Mouse (Mus musculus) erythroblast, embryonic 14.5 days (primary cell): ENCODE data around the gene Iars.

ENCODE experiments used
- GATA1 ChIP-seq: IDR thresholded peaks from 2 replicates; pipeline ENCODE4 v1.6.1; 2012; ENCODE audit warnings: low read length, inconsistent platforms, mixed read lengths
- TAL1 ChIP-seq: IDR thresholded peaks from 3 replicates; pipeline ENCODE4 v1.6.1; 2012; ENCODE audit warnings: low read length, inconsistent platforms, mixed read lengths

DNA sequence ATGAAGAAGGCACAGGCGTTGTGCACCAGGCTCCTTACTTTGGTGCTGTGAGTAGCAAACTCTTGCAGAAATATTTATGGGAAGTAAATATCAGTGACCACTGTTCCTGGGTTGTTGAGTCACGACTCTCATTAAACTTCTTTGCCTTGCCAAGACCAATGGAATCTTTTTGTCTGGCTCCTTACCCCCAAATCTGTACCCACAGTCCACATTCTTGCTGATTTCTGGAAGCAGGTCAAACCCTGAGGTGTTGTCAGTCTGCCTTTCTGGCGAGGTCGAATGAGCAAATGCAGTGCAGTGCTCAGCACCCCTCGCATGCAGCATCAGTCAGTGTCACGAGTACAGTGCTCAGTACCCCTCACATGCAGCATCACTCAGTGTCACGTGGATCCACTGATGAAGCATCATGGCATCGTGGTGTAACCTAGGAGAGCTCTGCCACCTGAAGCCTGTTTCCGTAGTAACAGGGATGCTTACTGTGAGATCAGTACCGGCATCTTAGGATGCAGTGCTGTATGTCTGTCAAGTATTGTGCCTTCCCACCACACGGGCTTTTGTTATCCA lies 21.4 kb downstream of the Iars start:
- TF ChIP-seq TAL1 = no peak
- no peak for TF ChIP-seq GATA1
